Mouse (Mus musculus): Measurements from ENCODE around the gene Med28. TPM values are rescaled to one million over a fixed set of nuclear protein-coding genes. Genes with fewer than 3 reads are reported as not detected.

The Med28 gene
- total RNA-seq, 2 experiments from 2014 or later = 81.9 to 83.8 TPM

DNA sequence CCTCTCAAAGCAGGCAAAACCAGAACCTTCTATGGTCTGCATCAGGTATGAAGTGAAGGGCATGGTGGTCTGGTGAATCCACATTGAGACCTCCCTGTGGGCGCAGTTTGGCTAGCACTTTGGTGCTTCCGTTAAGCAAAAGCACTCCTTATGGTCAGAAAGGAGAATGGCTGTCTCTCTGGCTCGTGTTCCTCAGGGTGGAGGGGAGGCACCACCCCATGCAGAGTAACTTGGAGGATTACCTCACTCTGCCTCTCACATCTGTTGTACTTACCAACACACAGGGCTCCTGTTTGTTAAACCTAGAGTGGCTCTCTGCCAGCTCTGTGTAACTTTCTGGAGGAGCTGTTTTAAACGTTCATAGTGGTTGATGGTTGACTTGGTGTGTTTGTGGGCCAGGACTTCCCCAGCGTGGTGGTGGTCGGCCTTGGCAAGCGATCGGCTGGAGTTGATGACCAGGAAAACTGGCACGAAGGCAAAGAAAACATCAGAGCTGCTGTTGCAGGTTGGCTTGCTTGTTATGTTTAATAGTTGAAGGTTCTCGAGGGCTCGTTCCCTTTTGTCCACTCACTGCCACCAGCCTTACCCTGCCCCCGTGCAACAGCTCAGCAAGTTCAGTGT, 23.0 kb upstream of the Med28 start:
- intact Hi-C loops (cut with DNase I) = no loop called here
- no peak for DNase-seq (ENCODE audit: extremely low spot score in 1 of 2, low spot score in 2 of 2)

GRCm38 (mm10) chr5:45497564-45497963, 22.5 kb upstream of the Med28 start:
- intact Hi-C loops (cut with DNase I) = no loop called here
- DNase-seq (ENCODE audit: extremely low spot score in 1 of 2, low spot score in 2 of 2) = no peak

- no peak for DNase-seq (ENCODE audit: extremely low spot score in 1 of 2, low spot score in 2 of 2)
- intact Hi-C loops (cut with DNase I) = no loop called here
Measured at GRCm38 (mm10) chr5:45510071-45510470, 10.0 kb upstream of the Med28 start.

DNA sequence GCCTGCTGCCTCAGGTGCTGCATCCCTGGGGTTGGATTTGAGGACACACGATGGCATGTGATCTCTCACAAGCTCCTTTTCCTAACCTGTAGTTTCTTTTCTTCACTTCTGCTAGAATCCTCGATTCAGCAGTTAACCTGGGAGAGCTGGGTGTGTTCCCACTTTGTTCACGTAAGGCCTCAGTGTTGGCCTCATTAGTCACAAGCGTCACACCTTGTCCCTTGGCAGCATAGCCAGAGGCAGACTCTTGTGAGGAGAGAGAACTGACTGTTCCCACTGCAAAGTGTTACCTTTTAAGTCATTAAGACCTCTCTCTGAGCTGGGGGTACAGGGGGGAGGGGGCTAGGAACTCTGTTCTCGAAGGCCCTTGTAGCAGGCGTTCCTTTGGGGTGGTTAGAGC, 7.1 kb upstream of the Med28 start:
- intact Hi-C loops (cut with DNase I) = no loop called here
- no peak for DNase-seq (ENCODE audit: extremely low spot score in 1 of 2, low spot score in 2 of 2)

DNA sequence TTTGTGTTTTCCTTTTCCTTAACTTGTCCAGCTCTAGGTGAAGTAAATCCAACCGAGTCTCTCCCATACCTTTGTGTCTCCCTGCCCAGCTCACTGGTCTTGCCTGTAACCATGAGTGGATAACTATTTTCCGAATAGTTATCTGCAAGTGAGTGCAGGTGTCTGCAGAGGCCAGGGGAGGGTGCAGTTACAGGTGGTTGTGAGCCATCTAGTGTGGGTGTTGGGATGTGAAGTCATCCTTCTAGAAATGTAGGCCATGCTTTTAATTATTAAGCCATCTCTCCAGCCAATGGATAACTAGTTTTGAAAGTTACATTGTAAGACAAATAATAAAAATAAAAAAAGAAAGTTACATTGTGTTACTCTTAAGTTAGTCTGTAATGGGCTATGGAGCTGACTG, 6.5 kb upstream of the Med28 start:
- DNase-seq (ENCODE audit: extremely low spot score in 1 of 2, low spot score in 2 of 2) = no peak
- intact Hi-C loops (cut with DNase I) = no loop called here

GRCm38 (mm10) chr5:45514599-45514998, 5.4 kb upstream of the Med28 start:
- intact Hi-C loops (cut with DNase I) = no loop called here

GRCm38 (mm10) chr5:45515151-45515743, 4.8 kb upstream of the Med28 start:
- no peak for DNase-seq (ENCODE audit: extremely low spot score in 1 of 2, low spot score in 2 of 2)
- intact Hi-C loops (cut with DNase I) = no loop called here

More at GRCm38 (mm10) chr5:45514599-45514998, 5.4 kb upstream of the Med28 start:
- DNase-seq (ENCODE audit: extremely low spot score in 1 of 2, low spot score in 2 of 2) = no peak

DNA sequence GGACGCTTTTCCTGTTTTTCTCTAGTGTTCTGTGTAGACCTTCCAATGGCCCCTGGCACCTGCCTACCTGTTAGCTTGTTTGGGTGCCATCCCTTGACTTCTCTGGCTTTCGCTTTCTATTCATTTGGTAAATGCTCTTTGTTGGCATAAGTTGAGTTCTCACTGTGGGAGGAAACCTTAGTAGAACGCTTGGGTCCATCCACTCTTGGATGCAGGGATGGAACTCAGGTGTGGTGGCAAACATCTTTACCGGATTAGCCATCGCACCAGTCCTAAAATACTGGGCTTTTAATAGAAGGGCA, 731 bp downstream of the Med28 start:
- intact Hi-C loops (cut with DNase I) = no loop called here
- DNase-seq (ENCODE audit: extremely low spot score in 1 of 2, low spot score in 2 of 2) = no peak

DNA sequence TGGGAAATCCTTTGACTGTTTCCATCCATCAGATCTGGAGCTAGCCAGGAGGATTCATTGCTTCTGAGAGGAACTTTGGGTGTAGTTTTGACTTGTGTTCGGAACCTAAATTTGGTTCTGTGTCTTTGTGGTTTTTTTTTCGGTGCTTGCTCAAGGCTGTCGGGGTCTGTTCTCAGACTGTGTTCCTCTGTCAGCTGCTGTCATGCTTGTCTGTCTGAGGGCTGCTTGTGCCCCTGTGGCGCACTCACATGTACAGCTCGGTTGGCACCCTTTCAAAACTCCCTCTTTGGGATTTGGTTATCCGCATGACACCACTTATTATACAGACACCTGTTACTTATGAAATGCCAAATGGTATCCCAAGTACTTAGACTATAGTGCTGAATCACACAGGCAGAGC, 1.6 kb downstream of the Med28 start:
- no peak for DNase-seq (ENCODE audit: extremely low spot score in 1 of 2, low spot score in 2 of 2)
- intact Hi-C loops (cut with DNase I) = no loop called here

DNA sequence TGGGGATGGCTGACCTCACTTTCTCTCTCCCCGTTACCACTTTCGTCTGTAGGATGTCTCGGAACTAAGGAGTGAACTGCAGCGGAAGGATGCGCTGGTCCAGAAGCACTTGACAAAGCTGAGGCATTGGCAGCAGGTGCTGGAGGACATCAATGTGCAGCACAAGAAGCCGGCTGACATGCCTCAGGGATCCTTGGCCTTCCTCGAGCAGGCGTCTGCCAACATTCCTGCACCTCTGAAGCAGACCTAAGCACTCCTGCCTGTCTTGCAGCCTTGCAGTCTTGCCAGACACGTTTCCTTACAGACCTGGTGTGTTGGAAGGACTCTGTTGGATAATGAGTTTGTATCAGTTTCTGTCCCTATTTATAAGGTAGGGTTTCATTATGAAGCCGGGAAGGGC, 5.1 kb downstream of the Med28 start:
- intact Hi-C loops (cut with DNase I) = no loop called here
- DNase-seq (ENCODE audit: extremely low spot score in 1 of 2, low spot score in 2 of 2) = no peak

DNA sequence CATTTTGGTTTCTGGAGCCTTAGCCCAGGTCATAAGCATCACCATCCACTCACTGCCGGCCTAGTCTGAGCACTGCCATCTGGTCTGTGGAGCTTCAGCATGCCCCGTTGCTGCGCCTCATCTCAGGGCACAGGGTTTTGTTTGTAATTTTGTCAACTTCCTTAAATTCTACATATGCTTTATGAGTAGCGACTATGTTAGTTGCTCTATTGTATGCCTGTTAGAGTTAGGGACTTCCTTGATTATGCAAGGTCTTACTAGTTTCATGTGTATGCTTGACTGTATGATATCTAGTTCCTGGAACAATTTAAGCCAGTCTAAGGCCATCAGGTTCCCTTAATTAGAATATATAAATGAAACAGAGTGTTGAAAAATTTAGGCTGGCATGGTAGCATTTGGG, 6.3 kb downstream of the Med28 start:
- intact Hi-C loops (cut with DNase I) = no loop called here
- DNase-seq (ENCODE audit: extremely low spot score in 1 of 2, low spot score in 2 of 2) = no peak

DNA sequence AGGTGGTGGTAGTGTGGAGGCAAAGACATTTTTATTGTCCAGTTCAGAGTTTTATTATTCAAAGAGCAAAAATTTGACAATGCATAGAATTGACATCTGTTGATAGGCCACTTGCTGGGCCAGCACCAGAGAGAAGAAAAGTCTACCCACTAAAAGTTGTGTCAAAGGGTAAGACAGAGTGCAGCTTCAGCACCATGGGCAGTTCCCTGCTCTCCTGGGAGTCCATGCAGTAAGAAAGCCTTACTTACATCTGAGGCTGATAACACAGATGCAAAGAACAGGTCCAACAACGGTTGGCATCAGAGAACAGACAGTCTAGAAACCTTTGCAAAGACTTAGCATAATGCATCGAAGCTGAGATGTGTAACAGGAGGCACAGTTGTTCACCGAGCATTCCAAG, 9.7 kb downstream of the Med28 start:
- no peak for DNase-seq (ENCODE audit: extremely low spot score in 1 of 2, low spot score in 2 of 2)
- intact Hi-C loops (cut with DNase I) = loop anchor here (10.0 kb wide), 1 partner anchor 815 kb away; no protein-coding TSS in a partner anchor

GRCm38 (mm10) chr5:45534319-45535098, 14.5 kb downstream of the Med28 start:
- intact Hi-C loops (cut with DNase I) = loop anchor here (2.0 to 10.0 kb wide), 2 partner anchors 134 to 810 kb away; partner anchors contain the start of gene Ncapg
- peak; percentile 36 to 63 for DNase-seq (ENCODE audit: extremely low spot score in 1 of 2, low spot score in 2 of 2)

- DNase-seq (ENCODE audit: extremely low spot score in 1 of 2, low spot score in 2 of 2) = no peak
- intact Hi-C loops (cut with DNase I) = loop anchor here (2.0 to 10.0 kb wide), 2 partner anchors 134 to 810 kb away; partner anchors contain the start of gene Ncapg
Measured at GRCm38 (mm10) chr5:45535177-45535576, 15.1 kb downstream of the Med28 start.

DNA sequence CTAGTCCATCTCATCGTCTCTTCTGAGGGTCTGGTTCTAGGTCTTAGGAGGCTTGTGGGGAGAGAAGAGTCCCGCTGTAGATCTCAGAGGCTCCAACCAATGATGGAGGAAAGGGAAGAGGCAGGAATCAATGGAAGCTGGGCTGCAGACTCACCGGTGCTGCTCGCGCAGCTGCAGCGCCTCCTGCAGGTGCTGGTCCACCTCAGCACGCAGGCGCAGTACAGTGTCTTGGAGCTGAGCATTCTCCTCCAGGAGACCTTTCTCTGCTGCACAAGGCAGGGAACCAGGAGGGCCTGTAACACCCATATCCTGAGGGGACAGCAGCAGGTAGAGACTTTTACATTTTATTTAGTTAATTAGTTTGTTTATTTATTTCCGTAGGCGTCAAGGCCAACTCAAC, 19.5 kb downstream of the Med28 start:
- no peak for DNase-seq (ENCODE audit: extremely low spot score in 1 of 2, low spot score in 2 of 2)
- intact Hi-C loops (cut with DNase I) = loop anchor here (10.0 kb wide), 1 partner anchor 805 kb away; no protein-coding TSS in a partner anchor

- intact Hi-C loops (cut with DNase I) = no loop called here
- no peak for DNase-seq (ENCODE audit: extremely low spot score in 1 of 2, low spot score in 2 of 2)
Measured at GRCm38 (mm10) chr5:45543374-45543773, 23.3 kb downstream of the Med28 start.

DNA sequence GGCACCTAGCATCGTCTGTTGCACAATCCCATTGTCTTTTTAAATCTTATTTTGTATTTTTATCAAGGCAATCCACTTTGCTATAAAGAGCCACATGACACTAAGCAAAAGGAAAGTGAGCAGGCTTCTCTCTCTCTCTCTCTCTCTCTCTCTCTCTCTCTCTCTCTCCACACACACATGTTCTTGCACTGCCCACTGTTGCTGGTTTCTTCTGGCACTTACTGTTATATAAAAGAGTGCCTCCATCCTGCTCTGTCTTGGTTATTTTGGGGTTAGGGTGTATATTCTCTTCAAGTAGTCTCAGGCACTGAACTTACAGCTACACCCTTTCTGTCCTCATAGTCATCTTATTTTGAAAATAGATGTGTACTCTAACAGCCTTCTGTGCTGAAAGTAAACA, 29.6 kb downstream of the Med28 start:
- intact Hi-C loops (cut with DNase I) = no loop called here
- DNase-seq (ENCODE audit: extremely low spot score in 1 of 2, low spot score in 2 of 2) = no peak

GRCm38 (mm10) chr5:45564054-45564453, 44.0 kb downstream of the Med28 start:
- intact Hi-C loops (cut with DNase I) = no loop called here
- no peak for DNase-seq (ENCODE audit: extremely low spot score in 1 of 2, low spot score in 2 of 2)

- intact Hi-C loops (cut with DNase I) = no loop called here
- no peak for DNase-seq (ENCODE audit: extremely low spot score in 1 of 2, low spot score in 2 of 2)
Measured at GRCm38 (mm10) chr5:45565829-45566228, 45.8 kb downstream of the Med28 start.

GRCm38 (mm10) chr5:45572816-45573215, 52.8 kb downstream of the Med28 start:
- no peak for DNase-seq (ENCODE audit: extremely low spot score in 1 of 2, low spot score in 2 of 2)
- intact Hi-C loops (cut with DNase I) = no loop called here

All from left cerebral cortex, postnatal 10 days (tissue).